Mouse (Mus musculus): ENCODE measurements around the gene Rab5a.

Gene Rab5a

GRCm38 (mm10) chr17:53543591-53544324 lies 64.7 kb downstream of the Rab5a start:
- DNase-seq (ENCODE audit: low read depth, low spot score): no peak

GRCm38 (mm10) chr17:53551306-53552299 lies 72.6 kb downstream of the Rab5a start:
- no peak for DNase-seq (ENCODE audit: low read depth, low spot score)

- DNase-seq (ENCODE audit: low read depth, low spot score): no peak
Measured at GRCm38 (mm10) chr17:53554088-53554487, 75.1 kb downstream of the Rab5a start.

GRCm38 (mm10) chr17:53554813-53555212 lies 75.8 kb downstream of the Rab5a start:
- DNase-seq (ENCODE audit: low read depth, low spot score): no peak

Measured in WW6 (cell line).